Mouse (Mus musculus) neural tube, embryonic 11.5 days (tissue): ENCODE measurements around the gene C1qtnf12. TPM values are rescaled to one million over a fixed set of nuclear protein-coding genes. Genes with fewer than 3 reads are reported as not detected.
A peak's percentile ranks its signal among the peaks of the same experiment; 100 is the strongest.

Source experiments
- ATAC-seq: fragments of 200-750 bp; cut with Nextera tagmentation; 2 replicates; pipeline ENCODE4 v1.8.0; 2017; ENCODE audit warnings: moderate number of reproducible peaks, mild to moderate bottlenecking, moderate TSS enrichment, moderate library complexity; ENCODE audit not compliant: insufficient read depth, low FRiP score, low TSS enrichment
- DNase-seq: peaks from one replicate; pipeline ENCODE4 v3.0.0-alpha.2; 2015; ENCODE audit warnings: low spot score
- H3K27ac ChIP-seq: fragments of 300-500 bp; sonication (generic); 2 replicates; pipeline ENCODE4 v1.5.1; 2014; ENCODE audit warnings: low read depth, mild to moderate bottlenecking, low read length
- H3K27me3 ChIP-seq: fragments of 300-500 bp; sonication (generic); 2 replicates; pipeline ENCODE4 v1.6.1; 2014; ENCODE audit warnings: mild to moderate bottlenecking, low read length, mixed read lengths; ENCODE audit not compliant: control insufficient read depth, insufficient read depth
- H3K36me3 ChIP-seq: fragments of 300-500 bp; sonication (generic); 2 replicates; pipeline ENCODE4 v1.6.1; 2014; ENCODE audit warnings: mild to moderate bottlenecking, low read length, moderate library complexity, mixed read lengths; ENCODE audit not compliant: control insufficient read depth, insufficient read depth
- H3K4me1 ChIP-seq: fragments of 300-500 bp; sonication (generic); 2 replicates; pipeline ENCODE4 v1.6.1; 2014; ENCODE audit warnings: low read length, mixed read lengths; ENCODE audit not compliant: control insufficient read depth, insufficient read depth
- H3K4me2 ChIP-seq: fragments of 300-500 bp; sonication (generic); 2 replicates; pipeline ENCODE4 v1.6.1; 2014; ENCODE audit warnings: low read depth, mild to moderate bottlenecking, moderate library complexity
- H3K4me3 ChIP-seq: fragments of 300-500 bp; sonication (generic); 2 replicates; pipeline ENCODE4 v1.5.1; 2014; ENCODE audit warnings: low read depth, low read length
- H3K9ac ChIP-seq: fragments of 300-500 bp; sonication (generic); 2 replicates; pipeline ENCODE4 v1.6.1; 2014; ENCODE audit warnings: mild to moderate bottlenecking, low read length
- H3K9me3 ChIP-seq: fragments of 300-500 bp; sonication (generic); 2 replicates; pipeline ENCODE4 v1.6.1; 2016; ENCODE audit warnings: low read length; ENCODE audit not compliant: control insufficient read depth
- WGBS: fragments of 180-500 bp; shearing (Covaris S2); extraction: QIAGEN DNeasy Blood & Tissue Kit; methylation state at CpG from one replicate; pipeline ENCODE4 v1.1.7; 2014; 5-methylcytosine and 5-hydroxymethylcytosine counted together
- polyA plus RNA-seq: library from polyadenylated mRNA; unstranded; fragments of >200 nt; fragmentation: Nextera tagmentation; extraction: Ambion mirVana; gene quantifications from 2 replicates; pipeline ENCODE4 v1.2.1, GENCODE M21; 2014

The C1qtnf12 gene
- polyA plus RNA-seq, 1 experiment from 2014 or later, result 22.0 TPM

GRCm38 (mm10) chr4:155963106-155963505 is 988 bp downstream of the C1qtnf12 start:
- Histone ChIP-seq H3K4me2 (peak overlapping the region; percentile 85), H3K27ac (no peak overlapping the region), H3K27me3 (no peaks in the 10 kb centered on the region), H3K36me3 (peaks cover 2% of the 10 kb centered on the region; the same call in 1 of the 2 replicates), H3K4me3 (peak overlapping the region; percentile 41; the same call in 1 of the 2 replicates), H3K4me1 (peaks cover 7% of the 10 kb centered on the region), H3K9ac (no peak overlapping the region; the same call in 1 of the 2 replicates), H3K9me3 (no peaks in the 10 kb centered on the region)
- ATAC-seq (no peak), DNase-seq (no peak)
- 66% methylated on average over 7 of the region's 7 CpGs for WGBS

DNA sequence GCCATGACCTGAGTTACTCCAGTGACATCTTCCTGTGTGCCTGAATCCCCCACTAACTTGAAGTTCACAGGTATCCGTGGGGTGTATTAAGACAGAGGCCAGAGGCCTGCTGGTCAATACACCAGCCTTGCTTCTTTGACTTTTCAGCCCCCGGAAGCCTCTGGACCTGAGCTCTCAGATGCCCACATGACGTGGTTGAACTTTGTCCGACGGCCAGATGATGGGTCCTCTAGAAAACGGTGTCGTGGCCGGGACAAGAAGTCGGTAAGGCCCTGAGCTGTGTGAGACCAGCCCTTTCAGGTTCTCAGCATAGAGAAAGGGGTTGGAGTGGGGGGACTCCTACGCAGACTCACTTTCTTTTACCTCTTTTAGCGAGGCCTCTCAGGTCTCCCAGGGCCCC is 2.3 kb downstream of the C1qtnf12 start:
- Histone ChIP-seq H3K9ac (no peak overlapping the region), H3K4me1 (peaks cover 7% of the 10 kb centered on the region), H3K27me3 (no peaks in the 10 kb centered on the region), H3K4me2 (no peak overlapping the region), H3K27ac (no peak overlapping the region), H3K36me3 (peaks cover 2% of the 10 kb centered on the region; the same call in 1 of the 2 replicates), H3K9me3 (no peaks in the 10 kb centered on the region), H3K4me3 (no peak overlapping the region)
- DNase-seq (no peak), ATAC-seq (no peak)
- whole genome bisulfite sequencing, result 94% methylated on average over 11 of the region's 11 CpGs

- Histone ChIP-seq H3K27ac (no peak overlapping the region), H3K27me3 (no peaks in the 10 kb centered on the region), H3K4me2 (no peak overlapping the region), H3K4me3 (no peak overlapping the region), H3K36me3 (peaks cover 2% of the 10 kb centered on the region; the same call in 1 of the 2 replicates), H3K9me3 (no peaks in the 10 kb centered on the region), H3K9ac (no peak overlapping the region), H3K4me1 (no peaks in the 10 kb centered on the region)
- DNase-seq, result no peak
- WGBS, result 90% methylated on average over 13 of the region's 13 CpGs
- ATAC-seq, result no peak
These were observed 7.0 kb downstream of the C1qtnf12 start for GRCm38 (mm10) chr4:155969043-155969653.

DNA sequence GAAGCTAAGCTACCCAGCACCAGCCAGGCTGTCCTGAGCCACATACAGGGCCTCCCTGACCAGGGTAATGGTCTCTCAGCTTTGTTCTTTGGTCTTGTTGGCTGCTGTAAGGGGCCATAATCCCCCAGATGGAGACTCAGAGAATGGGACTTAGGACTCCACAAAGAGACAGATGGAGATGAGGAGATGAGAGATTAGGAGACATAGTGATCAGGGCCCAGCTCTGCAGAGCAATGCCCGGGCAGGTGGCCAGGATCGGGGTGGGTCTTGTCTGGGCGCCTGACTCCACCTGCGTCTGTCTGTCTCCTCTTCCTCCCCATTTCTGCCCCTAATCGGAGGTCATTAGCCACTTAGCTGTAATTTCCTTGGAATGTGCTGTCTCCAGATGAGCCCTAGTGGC is 8.2 kb downstream of the C1qtnf12 start:
- 86% methylated on average over 5 of the region's 5 CpGs for WGBS
- Histone ChIP-seq H3K36me3 (peaks cover 2% of the 10 kb centered on the region; the same call in 1 of the 2 replicates), H3K27ac (no peak overlapping the region), H3K27me3 (no peaks in the 10 kb centered on the region), H3K9me3 (no peaks in the 10 kb centered on the region), H3K4me2 (no peak overlapping the region), H3K9ac (no peak overlapping the region), H3K4me3 (no peak overlapping the region), H3K4me1 (no peaks in the 10 kb centered on the region)
- DNase-seq (no peak), ATAC-seq (no peak)

- Histone ChIP-seq H3K4me1 (no peaks in the 10 kb centered on the region), H3K27me3 (no peaks in the 10 kb centered on the region), H3K27ac (no peak overlapping the region), H3K4me2 (no peak overlapping the region), H3K4me3 (no peak overlapping the region), H3K9ac (no peak overlapping the region), H3K9me3 (no peaks in the 10 kb centered on the region), H3K36me3 (no peaks in the 10 kb centered on the region)
- 82% methylated on average over 6 of the region's 6 CpGs for WGBS
- no peak for ATAC-seq
- no peak for DNase-seq
These were observed 10.5 kb downstream of the C1qtnf12 start for GRCm38 (mm10) chr4:155972651-155973050.

DNA sequence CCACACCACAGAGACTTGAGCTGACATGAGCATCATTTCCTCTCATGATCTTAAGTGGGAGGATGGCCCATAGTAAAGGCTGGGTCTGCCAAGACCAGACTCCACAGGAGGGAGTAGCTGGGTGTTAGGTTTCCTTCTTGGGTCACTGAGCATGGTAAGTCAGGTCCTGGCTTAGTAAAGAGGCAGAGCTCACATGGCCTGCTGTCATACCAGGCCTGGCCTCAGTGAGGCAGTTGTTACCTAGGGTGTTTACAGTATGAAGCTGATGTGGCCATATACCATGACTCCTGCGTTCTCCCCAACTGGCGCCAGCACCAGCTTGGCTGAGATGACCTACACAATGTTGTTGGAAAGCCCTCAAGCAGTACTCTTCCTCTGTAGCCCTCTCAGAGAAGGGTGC is 11.1 kb downstream of the C1qtnf12 start:
- Histone ChIP-seq H3K9ac (no peak overlapping the region), H3K27ac (no peak overlapping the region), H3K4me1 (no peaks in the 10 kb centered on the region), H3K36me3 (no peaks in the 10 kb centered on the region), H3K27me3 (no peaks in the 10 kb centered on the region), H3K4me2 (no peak overlapping the region), H3K4me3 (no peak overlapping the region), H3K9me3 (no peaks in the 10 kb centered on the region)
- DNase-seq, result no peak
- WGBS, result 80% methylated on average over 2 of the region's 2 CpGs
- ATAC-seq, result no peak

DNA sequence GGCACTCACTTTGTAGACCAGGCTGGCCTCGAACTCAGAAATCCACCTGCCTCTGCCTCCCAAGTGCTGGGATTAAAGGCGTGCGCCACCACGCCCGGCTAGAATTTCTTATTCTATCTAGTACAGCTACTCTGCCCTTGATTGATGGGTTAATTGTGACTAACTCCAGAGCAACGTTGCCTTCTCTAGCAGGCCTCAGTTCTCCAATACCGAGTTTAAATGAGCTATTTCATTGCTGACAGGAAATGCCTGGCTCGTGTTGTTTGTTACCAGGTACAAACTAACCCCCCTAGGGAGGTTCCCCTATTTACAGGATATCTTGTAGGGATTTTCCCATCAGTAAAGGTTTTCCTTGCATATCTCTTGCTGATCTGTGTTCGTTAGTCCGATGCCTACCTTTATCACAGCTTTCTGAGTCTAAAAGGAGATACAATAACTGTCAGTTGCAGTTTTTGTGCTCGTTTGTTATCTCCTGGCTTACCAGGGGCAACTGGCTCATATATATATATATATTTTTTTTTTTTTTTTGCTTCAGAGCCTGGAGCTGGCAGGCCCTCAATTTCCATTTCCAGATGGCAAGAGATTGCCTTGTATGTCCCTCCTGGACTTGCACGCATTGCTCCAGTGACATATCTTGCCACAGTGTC is 19.4 kb downstream of the C1qtnf12 start:
- 85% methylated on average over 12 of the region's 12 CpGs for WGBS
- ATAC-seq (no peak), DNase-seq (no peak)
- Histone ChIP-seq H3K36me3 (no peaks in the 10 kb centered on the region), H3K4me3 (no peak overlapping the region), H3K4me1 (no peaks in the 10 kb centered on the region), H3K9me3 (no peaks in the 10 kb centered on the region), H3K27ac (no peak overlapping the region), H3K27me3 (no peaks in the 10 kb centered on the region), H3K4me2 (no peak overlapping the region), H3K9ac (no peak overlapping the region)

DNA sequence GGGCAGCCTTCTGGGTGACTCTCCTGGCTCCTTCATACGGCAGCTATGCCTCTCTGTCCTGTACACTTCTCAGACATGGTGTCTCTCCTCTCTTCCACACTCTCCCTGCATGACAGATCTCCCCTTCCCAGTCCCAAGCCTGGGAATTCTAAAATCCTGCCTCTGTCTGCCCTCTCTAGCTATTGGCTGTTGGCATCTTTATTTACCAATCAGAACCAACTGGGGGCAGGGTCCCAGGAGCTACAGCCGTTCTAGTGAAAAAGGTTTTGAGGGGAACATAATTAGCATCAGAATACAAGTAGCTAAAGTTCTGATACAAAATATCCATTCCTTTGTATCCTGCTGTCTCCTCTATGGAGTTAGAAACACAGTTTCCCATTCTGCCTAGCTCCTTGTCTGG is 21.7 kb downstream of the C1qtnf12 start:
- H3K4me3 ChIP-seq, result no peak overlapping the region
- H3K9ac ChIP-seq, result no peak overlapping the region
- ATAC-seq, result no peak
- H3K4me2 ChIP-seq, result no peak overlapping the region
- H3K9me3 ChIP-seq, result no peaks in the 10 kb centered on the region
- no peaks in the 10 kb centered on the region for H3K36me3 ChIP-seq
- DNase-seq, result no peak
- no peak overlapping the region for H3K27ac ChIP-seq
- no peaks in the 10 kb centered on the region for H3K27me3 ChIP-seq
- H3K4me1 ChIP-seq, result no peaks in the 10 kb centered on the region
- WGBS, result 25% methylated on average over 2 of the region's 2 CpGs
